Mouse (Mus musculus) limb, embryonic 12.5 days (tissue): ENCODE measurements around the gene Cgref1. TPM values are rescaled to one million over a fixed set of nuclear protein-coding genes. Genes with fewer than 3 reads are reported as not detected.
A peak's percentile ranks its signal among the peaks of the same experiment; 100 is the strongest.

Source experiments
- ATAC-seq: fragments of 200-750 bp; cut with Nextera tagmentation; 2 replicates; pipeline ENCODE4 v1.8.0; 2017; ENCODE audit warnings: low read depth, moderate TSS enrichment; ENCODE audit not compliant: insufficient number of reproducible peaks, insufficient read depth, low FRiP score, low TSS enrichment
- H3K27ac ChIP-seq: fragments of 300-500 bp; sonication (generic); 2 replicates; pipeline ENCODE4 v1.5.1; 2016; ENCODE audit warnings: mild to moderate bottlenecking, moderate library complexity
- H3K27me3 ChIP-seq: fragments of 300-500 bp; sonication (generic); 2 replicates; pipeline ENCODE4 v1.6.1; 2016; ENCODE audit warnings: mild to moderate bottlenecking, moderate library complexity
- H3K36me3 ChIP-seq: fragments of 300-500 bp; sonication (generic); 2 replicates; pipeline ENCODE4 v1.6.1; 2016; ENCODE audit warnings: mild to moderate bottlenecking, moderate library complexity
- H3K4me1 ChIP-seq: fragments of 300-500 bp; sonication (generic); replicated peaks from 2 replicates; pipeline ENCODE4 v1.6.1; 2016
- H3K4me2 ChIP-seq: fragments of 300-500 bp; sonication (generic); 2 replicates; pipeline ENCODE4 v1.6.1; 2016; ENCODE audit warnings: mild to moderate bottlenecking, moderate library complexity
- H3K4me3 ChIP-seq: fragments of 300-500 bp; sonication (generic); replicated peaks from 2 replicates; pipeline ENCODE4 v1.5.1; 2016; ENCODE audit warnings: mild to moderate bottlenecking
- H3K9ac ChIP-seq: fragments of 300-500 bp; sonication (generic); replicated peaks from 2 replicates; pipeline ENCODE4 v1.6.1; 2016; ENCODE audit warnings: mild to moderate bottlenecking, moderate library complexity
- H3K9me3 ChIP-seq: fragments of 300-500 bp; sonication (generic); 2 replicates; pipeline ENCODE4 v1.6.1; 2016; ENCODE audit warnings: mild to moderate bottlenecking, moderate library complexity
- WGBS: fragments of 180-500 bp; shearing (Covaris S2); methylation state at CpG from one replicate; pipeline ENCODE4 v1.1.7; 2016; 5-methylcytosine and 5-hydroxymethylcytosine counted together
- polyA plus RNA-seq: library from polyadenylated mRNA; unstranded; fragments of >200 nt; fragmentation: Nextera tagmentation; extraction: Ambion mirVana; gene quantifications from 2 replicates; pipeline ENCODE4 v1.2.1, GENCODE M21; 2016

Cgref1 gene
- polyA plus RNA-seq, 1 experiment from 2014 or later: 4.4 TPM

DNA sequence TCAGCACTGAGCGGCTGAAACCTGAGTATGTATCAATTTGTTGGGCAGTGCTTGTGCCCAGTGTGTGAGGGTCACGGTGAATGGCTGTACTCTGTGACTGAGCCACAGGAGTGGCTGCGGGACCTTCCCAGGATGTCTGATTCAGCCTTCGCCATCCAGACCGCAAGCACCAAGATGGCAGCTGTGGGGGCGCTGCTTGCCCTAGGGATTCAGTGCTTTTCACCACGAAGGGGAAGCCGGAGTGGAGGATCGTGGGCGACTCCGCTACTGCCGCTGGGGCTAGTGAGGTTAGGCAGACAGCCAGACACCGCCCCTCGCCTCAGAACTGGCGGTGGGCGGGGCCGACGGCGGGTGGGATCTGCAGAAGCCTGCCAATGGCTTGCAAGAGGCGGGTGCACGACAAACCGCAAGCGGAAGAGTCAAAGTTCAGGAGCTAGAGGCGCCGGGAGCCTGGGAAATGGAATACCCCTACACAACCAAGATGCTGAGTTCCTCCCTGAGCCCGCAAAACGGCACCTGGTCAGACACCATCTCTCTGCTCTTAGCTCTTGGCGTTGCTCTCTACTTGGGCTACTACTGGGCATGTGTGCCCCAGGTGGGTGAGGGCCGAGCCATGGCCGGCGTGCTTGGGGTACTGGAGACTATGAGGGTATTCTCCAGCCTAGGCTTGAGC lies 4.4 kb upstream of the Cgref1 start:
- Histone ChIP-seq H3K4me2 (peak overlapping the region; percentile 84), H3K9me3 (no peaks in the 10 kb centered on the region), H3K36me3 (peaks cover 35% of the 10 kb centered on the region), H3K9ac (peak overlapping the region; percentile 65), H3K27me3 (peaks cover 14% of the 10 kb centered on the region), H3K4me1 (peaks cover 23% of the 10 kb centered on the region), H3K4me3 (peak overlapping the region; percentile 54), H3K27ac (peak overlapping the region; percentile 79)
- WGBS: under 1% methylated on average over 29 of the region's 31 CpGs
- peak; percentile 86 for ATAC-seq

DNA sequence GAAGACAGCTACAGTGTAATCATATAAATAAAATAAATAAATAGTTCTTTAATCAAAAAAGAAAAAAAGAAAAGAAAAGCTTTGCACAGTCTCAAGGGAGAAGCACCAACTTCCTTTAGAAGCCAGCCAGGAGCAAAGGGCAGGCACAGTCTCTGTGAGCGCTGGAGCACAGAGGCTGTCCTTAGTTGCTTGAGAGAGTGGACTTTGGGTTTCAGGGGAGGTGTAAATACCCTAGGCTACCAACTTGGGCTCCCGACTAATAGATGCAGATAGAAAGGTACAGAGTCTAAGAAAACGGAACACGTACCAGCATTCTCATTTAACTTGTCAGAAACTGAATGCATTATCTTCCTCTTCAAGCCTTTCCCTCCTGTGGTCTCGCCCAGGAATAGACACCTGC lies 3.2 kb upstream of the Cgref1 start:
- Histone ChIP-seq H3K9me3 (no peaks in the 10 kb centered on the region), H3K36me3 (peaks cover 23% of the 10 kb centered on the region), H3K9ac (no peak overlapping the region), H3K4me1 (peaks cover 23% of the 10 kb centered on the region), H3K4me3 (no peak overlapping the region), H3K27ac (no peak overlapping the region; the same call in 1 of the 2 replicates), H3K27me3 (peaks cover 19% of the 10 kb centered on the region), H3K4me2 (no peak overlapping the region)
- 75% methylated on average over 5 of the region's 5 CpGs for WGBS
- ATAC-seq: no peak

DNA sequence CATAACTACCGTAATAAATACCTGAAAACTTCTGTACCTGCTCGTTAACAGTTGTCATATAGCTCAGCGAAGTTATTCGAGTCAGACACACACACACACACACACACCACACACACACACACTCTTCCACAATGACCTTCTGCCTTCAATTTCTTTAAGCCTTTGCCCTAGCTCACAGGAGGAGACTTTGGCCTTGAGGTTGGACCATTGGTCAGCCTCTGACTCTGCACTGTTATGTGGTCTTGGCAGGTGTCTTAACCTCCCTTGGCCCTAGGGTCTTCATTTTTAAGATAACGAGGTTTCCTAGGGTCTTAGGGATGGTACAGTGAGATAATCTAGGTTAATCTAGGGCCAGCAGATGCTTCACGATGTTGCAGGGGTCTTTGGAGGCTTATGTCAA lies 1.0 kb downstream of the Cgref1 start:
- Histone ChIP-seq H3K4me1 (peaks cover 16% of the 10 kb centered on the region; the same call in 1 of the 2 replicates), H3K4me2 (no peak overlapping the region), H3K9ac (no peak overlapping the region), H3K27ac (no peak overlapping the region), H3K27me3 (peaks cover 19% of the 10 kb centered on the region), H3K4me3 (no peak overlapping the region), H3K9me3 (no peaks in the 10 kb centered on the region), H3K36me3 (no peaks in the 10 kb centered on the region)
- ATAC-seq: no peak
- WGBS: 81% methylated on average over 6 of the region's 6 CpGs

DNA sequence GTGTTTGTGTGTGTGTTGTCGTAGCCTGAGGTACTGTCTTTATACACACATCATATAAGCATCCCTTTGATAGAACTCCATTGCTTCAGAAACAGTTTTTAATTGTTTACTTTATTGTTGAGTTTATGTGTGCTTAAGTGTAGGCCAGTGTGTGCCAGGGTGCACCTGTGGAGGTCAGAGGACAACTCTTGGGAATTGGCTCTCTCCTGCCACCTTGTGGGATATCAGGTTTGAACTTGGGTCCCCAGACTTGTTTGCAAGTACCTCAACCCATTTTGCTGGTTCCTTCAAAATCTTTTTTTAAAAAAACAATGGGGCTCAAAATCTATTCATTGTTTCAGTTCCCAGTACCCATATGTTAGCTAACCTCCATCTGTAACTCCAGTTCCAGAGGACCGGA lies 2.4 kb downstream of the Cgref1 start:
- Histone ChIP-seq H3K27me3 (peaks cover 19% of the 10 kb centered on the region), H3K36me3 (no peaks in the 10 kb centered on the region), H3K4me3 (no peak overlapping the region), H3K9ac (no peak overlapping the region), H3K9me3 (no peaks in the 10 kb centered on the region), H3K4me1 (0 out of 2 replicates have a peak, but pooled peaks cover 8% of the 10 kb centered on the region), H3K4me2 (no peak overlapping the region), H3K27ac (no peak overlapping the region)
- 94% methylated on average over 2 of the region's 2 CpGs for WGBS
- ATAC-seq: no peak

DNA sequence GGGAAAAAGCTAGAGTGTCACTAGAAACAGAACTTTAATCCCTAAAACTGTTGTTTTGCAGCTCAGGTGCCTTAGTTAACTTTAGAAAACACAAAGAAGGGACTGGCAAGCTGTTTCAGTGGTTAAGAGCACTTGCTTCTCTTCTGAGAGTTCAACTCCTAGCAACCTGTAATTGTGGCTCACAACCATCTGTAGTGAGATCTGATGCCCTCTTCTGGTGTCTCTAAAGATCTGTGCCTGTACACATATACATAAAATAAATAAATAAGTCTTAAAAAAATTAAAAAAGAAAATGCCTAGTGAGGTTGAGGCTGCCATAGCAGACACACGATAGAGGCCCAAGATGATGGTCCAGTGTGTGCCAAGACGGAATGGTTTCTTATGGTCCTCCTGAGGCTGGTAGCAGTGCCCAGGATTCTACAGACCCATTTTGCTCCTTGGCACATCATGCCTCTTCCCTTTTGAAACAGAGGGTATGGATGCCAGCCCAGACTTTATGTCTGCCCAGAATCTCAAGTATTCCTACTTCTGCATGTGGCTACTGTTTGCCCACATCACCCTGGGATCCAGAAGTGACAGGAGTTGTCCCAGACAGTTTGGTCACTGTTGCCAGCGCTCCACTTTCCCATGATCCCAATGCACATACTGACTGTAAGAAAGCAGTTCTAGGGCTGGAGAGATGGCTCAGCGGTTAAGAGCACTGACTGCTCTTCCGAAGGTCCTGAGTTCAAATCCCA lies 10.5 kb downstream of the Cgref1 start:
- Histone ChIP-seq H3K4me2 (no peak overlapping the region), H3K36me3 (no peaks in the 10 kb centered on the region), H3K27me3 (no peaks in the 10 kb centered on the region), H3K4me3 (no peak overlapping the region), H3K9ac (no peak overlapping the region), H3K4me1 (peaks cover 3% of the 10 kb centered on the region; the same call in 1 of the 2 replicates), H3K9me3 (no peaks in the 10 kb centered on the region), H3K27ac (no peak overlapping the region)
- no peak for ATAC-seq
- WGBS: 88% methylated on average over 5 of the region's 5 CpGs

DNA sequence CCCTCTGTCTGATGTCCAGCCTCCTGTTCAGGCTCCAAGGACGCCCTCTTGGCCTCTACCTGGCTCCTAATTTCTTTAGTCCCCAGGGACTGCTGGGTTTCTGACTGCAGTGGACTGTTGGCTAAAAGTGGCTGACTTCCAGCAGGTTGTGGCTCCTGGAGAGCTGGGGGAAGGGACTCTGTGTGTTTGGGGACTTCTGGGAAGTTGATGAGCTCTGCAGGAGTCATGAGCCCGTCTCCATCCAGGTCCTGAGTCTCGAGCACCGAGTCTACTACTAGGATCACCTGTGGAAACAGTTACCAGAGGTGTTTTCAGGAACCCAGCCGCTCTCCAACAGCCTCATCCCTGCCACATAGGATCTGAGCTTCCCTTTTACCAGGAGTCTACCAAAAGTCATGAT lies 11.7 kb downstream of the Cgref1 start:
- Histone ChIP-seq H3K9ac (no peak overlapping the region), H3K4me3 (no peak overlapping the region), H3K27me3 (no peaks in the 10 kb centered on the region), H3K4me1 (peaks cover 3% of the 10 kb centered on the region; the same call in 1 of the 2 replicates), H3K27ac (no peak overlapping the region), H3K9me3 (no peaks in the 10 kb centered on the region), H3K36me3 (no peaks in the 10 kb centered on the region), H3K4me2 (no peak overlapping the region)
- 68% methylated on average over 5 of the region's 5 CpGs for WGBS
- ATAC-seq: no peak

DNA sequence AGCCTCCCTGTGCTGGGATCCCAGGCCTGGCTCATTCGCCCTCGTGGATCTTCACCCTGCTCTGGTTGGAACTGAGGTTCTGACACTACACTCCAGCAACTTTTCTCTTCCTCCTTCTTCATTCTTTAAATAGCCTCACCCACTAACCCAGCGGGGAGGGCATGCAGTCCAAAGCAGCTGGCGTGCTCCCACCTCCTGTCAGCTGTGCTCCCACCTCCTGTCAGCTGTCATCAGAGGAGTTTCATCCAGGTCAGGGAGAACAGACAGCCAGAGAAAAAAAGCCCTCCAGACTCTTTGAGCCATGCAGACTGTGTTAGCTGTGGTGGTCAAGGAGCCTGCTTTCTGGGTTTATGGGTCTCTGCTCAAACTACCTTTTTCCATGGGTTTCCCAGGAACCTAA lies 14.0 kb downstream of the Cgref1 start:
- peaks cover 3% of the 10 kb centered on the region; the same call in 1 of the 2 replicates for H3K4me1 ChIP-seq
- no peak overlapping the region for H3K4me2 ChIP-seq
- no peaks in the 10 kb centered on the region for H3K27me3 ChIP-seq
- 82% methylated on average over 4 of the region's 4 CpGs for WGBS
- no peaks in the 10 kb centered on the region for H3K36me3 ChIP-seq
- no peak overlapping the region for H3K27ac ChIP-seq
- ATAC-seq: no peak
- no peak overlapping the region for H3K4me3 ChIP-seq
- no peaks in the 10 kb centered on the region for H3K9me3 ChIP-seq
- H3K9ac ChIP-seq: no peak overlapping the region

DNA sequence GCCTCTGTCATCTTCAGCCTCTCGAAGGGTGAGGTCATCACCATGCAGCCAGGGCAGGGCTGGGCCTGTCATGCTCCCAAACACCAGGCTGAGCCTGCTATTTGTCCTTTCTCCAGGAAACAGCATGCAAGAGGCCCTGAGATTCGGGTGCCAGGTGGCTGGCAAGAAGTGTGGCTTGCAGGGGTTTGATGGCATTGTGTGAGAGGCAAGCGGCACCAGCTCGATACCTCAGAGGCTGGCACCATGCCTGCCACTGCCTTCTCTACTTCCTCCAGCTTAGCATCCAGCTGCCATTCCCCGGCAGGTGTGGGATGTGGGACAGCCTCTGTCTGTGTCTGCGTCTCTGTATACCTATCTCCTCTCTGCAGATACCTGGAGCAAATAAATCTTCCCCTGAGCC lies 14.5 kb downstream of the Cgref1 start:
- no peaks in the 10 kb centered on the region for H3K36me3 ChIP-seq
- ATAC-seq: no peak
- no peak overlapping the region for H3K4me3 ChIP-seq
- H3K4me1 ChIP-seq: peaks cover 3% of the 10 kb centered on the region; the same call in 1 of the 2 replicates
- H3K9me3 ChIP-seq: no peaks in the 10 kb centered on the region
- no peaks in the 10 kb centered on the region for H3K27me3 ChIP-seq
- no peak overlapping the region for H3K27ac ChIP-seq
- WGBS: 79% methylated on average over 6 of the region's 6 CpGs
- no peak overlapping the region for H3K9ac ChIP-seq
- no peak overlapping the region for H3K4me2 ChIP-seq

DNA sequence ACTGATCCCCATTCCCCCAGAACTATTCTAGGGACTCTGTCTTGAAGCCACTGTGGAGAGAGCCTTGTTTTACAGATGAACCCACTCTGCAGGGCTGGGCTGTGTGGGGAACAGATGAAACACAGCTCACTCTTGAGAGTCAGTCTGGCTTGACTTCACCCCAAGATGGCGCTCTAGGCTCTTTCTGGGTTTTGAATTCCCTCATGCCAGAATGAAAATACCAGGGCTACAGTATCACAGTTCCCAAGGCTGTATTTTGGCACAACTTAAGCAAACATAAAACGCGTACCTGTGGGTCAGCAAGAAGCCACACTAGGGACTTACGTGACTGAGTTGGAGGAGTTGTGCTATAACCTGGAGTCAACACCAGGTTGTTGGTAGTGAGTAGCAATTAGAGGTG lies 15.3 kb downstream of the Cgref1 start:
- Histone ChIP-seq H3K4me3 (no peak overlapping the region), H3K9ac (no peak overlapping the region), H3K27ac (no peak overlapping the region), H3K4me1 (peaks cover 3% of the 10 kb centered on the region; the same call in 1 of the 2 replicates), H3K36me3 (no peaks in the 10 kb centered on the region), H3K4me2 (no peak overlapping the region), H3K27me3 (no peaks in the 10 kb centered on the region), H3K9me3 (no peaks in the 10 kb centered on the region)
- WGBS: 41% methylated on average over 4 of the region's 4 CpGs
- no peak for ATAC-seq

DNA sequence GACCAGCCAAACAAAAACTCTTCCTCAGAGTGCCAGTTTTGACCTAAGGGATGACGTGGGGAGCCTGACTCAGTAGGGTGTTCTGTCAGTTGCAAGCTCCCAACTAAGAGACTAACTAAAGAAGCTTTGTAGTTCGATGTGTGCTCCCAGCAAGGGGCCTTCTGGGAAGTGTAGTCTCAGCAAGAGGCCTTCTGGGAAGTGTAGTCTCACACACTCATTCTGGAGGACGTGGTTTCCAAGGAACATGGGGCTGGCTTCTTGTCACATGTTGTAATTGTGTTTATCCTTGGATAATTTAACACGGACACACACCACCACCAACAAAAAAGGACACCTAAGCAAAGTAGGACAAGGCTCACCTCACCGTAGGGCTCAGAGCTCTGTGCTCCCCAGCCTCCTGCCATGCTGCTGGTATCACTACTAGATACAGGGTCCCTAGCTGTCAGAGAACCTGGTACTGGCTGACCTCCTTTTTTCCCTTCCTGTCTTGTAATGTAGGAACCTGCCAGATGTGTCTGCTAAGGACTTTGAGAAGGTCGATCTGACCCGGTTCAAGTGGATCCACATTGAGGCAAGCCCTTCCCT lies 17.4 kb downstream of the Cgref1 start:
- no peaks in the 10 kb centered on the region for H3K9me3 ChIP-seq
- H3K4me1 ChIP-seq: peaks cover 5% of the 10 kb centered on the region
- no peaks in the 10 kb centered on the region for H3K27me3 ChIP-seq
- H3K4me2 ChIP-seq: peak overlapping the region; percentile 31; the same call in 1 of the 2 replicates
- no peak overlapping the region for H3K27ac ChIP-seq
- WGBS: 43% methylated on average over 7 of the region's 7 CpGs
- no peak overlapping the region for H3K4me3 ChIP-seq
- H3K36me3 ChIP-seq: no peaks in the 10 kb centered on the region
- ATAC-seq: no peak; the same call in 1 of the 2 replicates
- no peak overlapping the region for H3K9ac ChIP-seq

DNA sequence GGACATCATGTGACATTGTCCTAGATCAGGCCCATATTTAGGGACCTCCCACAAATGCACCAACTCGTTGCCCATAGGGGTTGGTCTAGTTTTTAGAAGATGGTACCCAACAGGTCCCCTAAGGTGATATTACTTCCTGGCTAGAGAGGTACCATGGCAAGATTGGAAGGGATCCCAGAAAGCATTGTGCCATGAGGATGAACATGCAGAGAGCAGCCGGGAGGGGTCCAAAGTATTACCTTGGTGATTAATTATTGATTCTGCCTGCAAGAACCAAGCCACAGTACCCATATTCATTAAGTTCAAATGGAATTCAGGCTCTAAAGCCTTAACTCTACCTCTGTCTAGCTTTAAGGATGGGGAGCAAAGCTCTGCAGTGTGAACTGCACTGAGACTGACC lies 19.3 kb downstream of the Cgref1 start:
- Histone ChIP-seq H3K27ac (no peak overlapping the region), H3K9ac (no peak overlapping the region), H3K27me3 (no peaks in the 10 kb centered on the region), H3K9me3 (no peaks in the 10 kb centered on the region), H3K36me3 (peaks cover 2% of the 10 kb centered on the region), H3K4me1 (peaks cover 21% of the 10 kb centered on the region), H3K4me2 (no peak overlapping the region), H3K4me3 (no peak overlapping the region)
- 87% methylated on average over 2 of the region's 2 CpGs for WGBS
- ATAC-seq: no peak
